Mouse (Mus musculus) liver, embryonic 16.5 days (tissue): Measurements from ENCODE around the gene Aaed1. TPM values are rescaled to one million over a fixed set of nuclear protein-coding genes. Genes with fewer than 3 reads are reported as not detected.

Experiments used
- ATAC-seq: fragments of 200-750 bp; cut with Nextera tagmentation; 2 replicates; pipeline ENCODE4 v1.8.0; 2017; ENCODE audit warnings: low read depth, mild to moderate bottlenecking, moderate number of reproducible peaks, moderate library complexity
- H3K27ac ChIP-seq: fragments of 300-500 bp; sonication (generic); 2 replicates; pipeline ENCODE4 v1.5.1; 2014; ENCODE audit warnings: mild to moderate bottlenecking, low read length
- H3K27me3 ChIP-seq: fragments of 300-500 bp; sonication (generic); 2 replicates; pipeline ENCODE4 v1.6.1; 2014; ENCODE audit warnings: low read depth, low read length, mixed read lengths; ENCODE audit not compliant: control insufficient read depth, insufficient read depth
- H3K36me3 ChIP-seq: fragments of 300-500 bp; sonication (generic); 2 replicates; pipeline ENCODE4 v1.6.1; 2014; ENCODE audit warnings: mild to moderate bottlenecking; ENCODE audit not compliant: control insufficient read depth, insufficient read depth
- H3K4me1 ChIP-seq: fragments of 300-500 bp; sonication (generic); 2 replicates; pipeline ENCODE4 v1.6.1; 2014; ENCODE audit warnings: low read depth, low read length, mixed read lengths; ENCODE audit not compliant: control insufficient read depth
- H3K4me2 ChIP-seq: fragments of 300-500 bp; sonication (generic); 2 replicates; pipeline ENCODE4 v1.6.1; 2014; ENCODE audit warnings: low read depth, low read length, mixed read lengths
- H3K4me3 ChIP-seq: fragments of 300-500 bp; sonication (generic); 2 replicates; pipeline ENCODE4 v1.5.1; 2014; ENCODE audit warnings: low read depth, mild to moderate bottlenecking, low read length
- H3K9ac ChIP-seq: fragments of 300-500 bp; sonication (generic); 2 replicates; pipeline ENCODE4 v1.6.1; 2014; ENCODE audit warnings: low read depth, low read length
- H3K9me3 ChIP-seq: fragments of 300-500 bp; sonication (generic); replicated peaks from 2 replicates; pipeline ENCODE4 v1.6.1; 2016; ENCODE audit warnings: low read length; ENCODE audit not compliant: control insufficient read depth
- WGBS: fragments of 180-500 bp; shearing (Covaris S2); extraction: QIAGEN DNeasy Blood & Tissue Kit; methylation state at CpG from one replicate; pipeline ENCODE4 v1.1.7; 2014; ENCODE audit not compliant: insufficient replicate concordance; 5-methylcytosine and 5-hydroxymethylcytosine counted together
- polyA plus RNA-seq: library from polyadenylated mRNA; unstranded; fragments of >200 nt; fragmentation: Nextera tagmentation; extraction: Ambion mirVana; gene quantifications from 2 replicates; pipeline ENCODE4 v1.2.1, GENCODE M21; 2015

The Aaed1 gene
- polyA plus RNA-seq, 1 experiment from 2014 or later = 22.8 TPM

DNA sequence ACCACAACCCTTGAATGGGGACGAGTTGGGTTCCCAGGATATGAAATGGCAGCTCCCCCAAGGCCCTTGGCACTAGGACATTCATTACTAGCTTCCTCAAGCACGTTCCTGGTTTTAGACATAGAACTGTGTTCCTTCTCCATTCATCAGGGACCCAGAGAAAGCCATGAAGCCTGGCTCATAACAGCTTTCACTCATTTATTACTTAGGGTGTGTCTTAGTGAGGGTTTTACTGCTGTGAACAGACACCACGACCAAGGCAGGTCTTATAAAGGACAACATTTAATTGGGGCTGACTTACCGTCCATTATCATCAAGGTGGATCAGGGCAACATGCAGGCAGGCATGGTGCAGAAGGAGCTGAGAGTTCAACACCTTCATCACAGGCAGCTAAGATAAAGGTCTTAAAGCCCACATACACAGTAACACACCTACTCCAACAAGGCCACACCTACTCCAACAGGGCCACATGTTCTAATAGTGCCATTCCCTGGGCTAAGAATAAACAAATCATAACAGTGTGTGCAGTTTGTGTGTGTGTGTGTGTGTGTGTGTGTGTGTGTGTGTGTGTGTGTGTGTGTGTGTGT is 23.1 kb upstream of the Aaed1 start:
- no peaks in the 10 kb centered on the region for H3K9me3 ChIP-seq
- 39% methylated on average over 4 of the region's 4 CpGs for WGBS
- H3K27me3 ChIP-seq = no peaks in the 10 kb centered on the region
- ATAC-seq = no peak
- H3K4me1 ChIP-seq = no peaks in the 10 kb centered on the region; the same call in 1 of the 2 replicates
- no peak overlapping the region for H3K9ac ChIP-seq
- H3K27ac ChIP-seq = no peak overlapping the region
- no peak overlapping the region for H3K4me3 ChIP-seq
- no peaks in the 10 kb centered on the region for H3K36me3 ChIP-seq
- no peak overlapping the region for H3K4me2 ChIP-seq

DNA sequence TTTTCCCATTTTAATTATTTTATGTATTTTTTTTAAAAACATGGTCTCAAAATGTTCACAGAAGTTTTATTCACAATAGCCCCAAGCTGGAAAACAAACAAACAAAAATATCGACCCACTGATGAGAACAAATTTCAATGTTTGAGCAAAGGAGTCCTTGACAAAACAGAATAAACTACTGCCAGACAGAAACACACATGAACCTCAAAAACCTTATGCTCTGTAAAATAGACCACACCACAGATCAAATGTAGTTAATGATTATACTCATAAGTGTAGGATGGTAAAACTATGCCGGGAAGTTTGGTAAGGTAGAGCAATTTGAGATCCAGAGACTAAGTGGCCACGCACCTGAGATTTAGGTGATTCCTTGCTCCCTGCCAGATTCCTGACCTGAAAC is 20.6 kb upstream of the Aaed1 start:
- no peak overlapping the region for H3K9ac ChIP-seq
- H3K4me1 ChIP-seq = no peaks in the 10 kb centered on the region; the same call in 1 of the 2 replicates
- no peak for ATAC-seq
- no peak overlapping the region for H3K27ac ChIP-seq
- no peaks in the 10 kb centered on the region for H3K36me3 ChIP-seq
- H3K27me3 ChIP-seq = no peaks in the 10 kb centered on the region
- H3K4me2 ChIP-seq = no peak overlapping the region
- H3K9me3 ChIP-seq = no peaks in the 10 kb centered on the region
- 67% methylated on average over 3 of the region's 3 CpGs for whole genome bisulfite sequencing
- H3K4me3 ChIP-seq = no peak overlapping the region

- no peak for ATAC-seq
- no peak overlapping the region for H3K4me2 ChIP-seq
- no peak overlapping the region for H3K27ac ChIP-seq
- no peak overlapping the region for H3K4me3 ChIP-seq
- no peaks in the 10 kb centered on the region for H3K36me3 ChIP-seq
- 58% methylated on average over 6 of the region's 6 CpGs for WGBS
- no peaks in the 10 kb centered on the region for H3K27me3 ChIP-seq
- H3K9me3 ChIP-seq = no peaks in the 10 kb centered on the region
- no peak overlapping the region for H3K9ac ChIP-seq
- H3K4me1 ChIP-seq = no peaks in the 10 kb centered on the region; the same call in 1 of the 2 replicates
Observed at GRCm38 (mm10) chr13:64332321-64332720, 19.8 kb upstream of the Aaed1 start.

DNA sequence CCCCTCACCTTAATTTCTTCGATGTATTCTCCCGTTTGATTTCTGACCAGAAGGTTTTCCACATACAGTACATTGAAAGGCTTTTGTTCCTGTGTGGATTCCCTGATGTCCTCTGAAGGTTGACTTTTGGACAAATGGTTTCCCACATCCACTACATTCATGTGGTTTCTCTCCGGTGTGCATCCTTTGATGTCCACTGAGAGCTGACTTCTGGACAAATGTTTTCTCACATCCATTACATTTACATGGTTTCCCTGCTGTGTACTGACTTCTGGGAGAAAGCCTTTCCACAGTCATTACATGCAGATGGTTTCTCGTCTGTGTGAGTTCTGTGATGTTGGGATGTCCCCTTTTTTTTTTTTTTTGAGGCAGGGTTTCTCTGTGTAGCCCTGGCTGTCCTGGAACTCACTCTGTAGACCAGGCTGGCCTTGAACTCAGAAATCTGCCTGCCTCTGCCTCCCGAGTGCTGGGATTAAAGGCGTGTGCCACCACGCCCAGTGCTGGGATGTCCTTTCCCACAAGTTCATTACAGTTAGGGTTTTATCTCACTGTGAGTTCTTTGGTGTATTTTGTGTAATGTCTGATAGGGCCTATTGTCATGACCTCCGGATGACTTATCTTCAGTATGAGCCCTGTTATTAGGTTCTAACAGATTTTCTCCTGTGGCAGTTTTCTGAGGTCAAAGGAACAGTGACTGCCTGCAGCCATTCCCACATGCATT is 10.2 kb upstream of the Aaed1 start:
- H3K27me3 ChIP-seq = no peaks in the 10 kb centered on the region
- ATAC-seq = no peak
- no peak overlapping the region for H3K4me3 ChIP-seq
- H3K36me3 ChIP-seq = no peaks in the 10 kb centered on the region
- no peak overlapping the region for H3K27ac ChIP-seq
- no peak overlapping the region for H3K4me2 ChIP-seq
- H3K9me3 ChIP-seq = no peaks in the 10 kb centered on the region
- no peaks in the 10 kb centered on the region for H3K4me1 ChIP-seq
- WGBS = 50% methylated on average over 8 of the region's 8 CpGs
- H3K9ac ChIP-seq = no peak overlapping the region

DNA sequence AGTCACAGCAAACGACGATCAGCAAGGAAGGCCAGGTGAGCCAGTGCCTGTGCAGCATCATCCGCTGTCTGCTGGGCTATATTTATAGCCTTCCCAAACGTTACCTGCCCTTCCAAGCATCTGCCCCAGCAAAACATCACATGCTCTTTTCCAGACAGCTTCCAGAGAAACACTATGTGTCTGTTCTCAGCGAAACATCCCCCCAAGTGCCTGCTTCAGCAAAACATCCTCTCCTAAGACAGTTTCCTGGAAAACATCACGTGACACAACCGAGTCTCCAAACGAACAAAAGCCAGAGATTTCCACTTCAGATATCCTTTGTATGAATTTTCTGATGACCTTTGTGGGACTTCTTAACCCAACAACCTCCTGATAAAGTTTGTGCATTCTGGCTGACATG is 7.8 kb upstream of the Aaed1 start:
- no peak overlapping the region for H3K4me3 ChIP-seq
- 49% methylated on average over 8 of the region's 8 CpGs for WGBS
- H3K4me1 ChIP-seq = no peaks in the 10 kb centered on the region
- no peak overlapping the region for H3K27ac ChIP-seq
- no peaks in the 10 kb centered on the region for H3K9me3 ChIP-seq
- ATAC-seq = no peak
- H3K9ac ChIP-seq = no peak overlapping the region
- H3K27me3 ChIP-seq = no peaks in the 10 kb centered on the region
- no peak overlapping the region for H3K4me2 ChIP-seq
- no peaks in the 10 kb centered on the region for H3K36me3 ChIP-seq

DNA sequence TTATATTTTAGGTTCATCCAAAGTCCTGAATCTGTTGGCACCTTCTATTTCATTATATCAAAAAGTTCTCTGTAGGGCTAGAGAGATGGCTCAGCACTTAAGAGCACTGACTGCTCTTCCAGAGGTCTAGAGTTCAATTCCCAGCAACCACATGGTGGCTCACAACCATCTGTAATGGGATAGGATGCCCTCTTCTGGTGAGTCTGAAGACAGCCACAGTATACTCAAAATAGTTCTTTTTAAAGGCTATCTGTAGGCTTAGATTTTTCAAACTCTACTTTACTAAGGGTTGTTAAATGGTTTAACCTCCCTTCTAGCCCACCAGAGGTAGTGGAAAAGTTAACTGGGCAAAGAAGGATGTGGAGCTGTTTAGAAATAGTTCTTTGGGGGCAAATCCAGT is 7.3 kb upstream of the Aaed1 start:
- Histone ChIP-seq H3K36me3 (no peaks in the 10 kb centered on the region), H3K9me3 (no peaks in the 10 kb centered on the region)

DNA sequence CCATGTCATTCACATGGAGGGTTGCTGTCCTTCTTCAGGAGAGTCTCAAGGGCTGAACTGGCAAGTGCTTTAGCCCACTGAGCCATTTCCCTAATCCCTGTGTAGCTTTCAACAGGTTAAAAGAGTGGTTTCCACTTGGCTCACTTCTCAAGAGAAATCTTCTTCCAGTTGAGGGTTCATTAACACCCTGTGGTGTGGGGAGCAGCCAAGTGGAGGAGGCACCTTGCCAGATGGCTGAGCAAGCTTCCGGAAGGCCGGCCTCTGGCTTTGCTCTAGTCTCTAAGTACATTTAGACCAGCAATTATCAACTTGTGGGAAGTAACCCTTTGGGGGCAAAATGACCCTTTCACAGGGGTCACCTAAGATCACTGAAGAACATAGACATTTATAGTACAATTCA is 5.8 kb upstream of the Aaed1 start:
- no peak overlapping the region for H3K27ac ChIP-seq
- H3K4me2 ChIP-seq = no peak overlapping the region
- ATAC-seq = no peak
- no peaks in the 10 kb centered on the region for H3K36me3 ChIP-seq
- no peaks in the 10 kb centered on the region for H3K9me3 ChIP-seq
- WGBS = 68% methylated on average over 2 of the region's 2 CpGs
- H3K4me1 ChIP-seq = no peaks in the 10 kb centered on the region; the same call in 1 of the 2 replicates
- H3K9ac ChIP-seq = no peak overlapping the region
- H3K4me3 ChIP-seq = no peak overlapping the region
- H3K27me3 ChIP-seq = no peaks in the 10 kb centered on the region

More for the DNA sequence above, 7.3 kb upstream of the Aaed1 start:
- no peak for ATAC-seq
- no peaks in the 10 kb centered on the region for H3K27me3 ChIP-seq
- no peak overlapping the region for H3K4me3 ChIP-seq
- no peak overlapping the region for H3K4me2 ChIP-seq
- H3K4me1 ChIP-seq = no peaks in the 10 kb centered on the region; the same call in 1 of the 2 replicates
- no peak overlapping the region for H3K27ac ChIP-seq
- H3K9ac ChIP-seq = no peak overlapping the region

- no peaks in the 10 kb centered on the region for H3K27me3 ChIP-seq
- WGBS = 0% methylated on average over 3 of the region's 3 CpGs
- H3K9ac ChIP-seq = no peak overlapping the region
- H3K4me1 ChIP-seq = peaks cover 12% of the 10 kb centered on the region
- no peak overlapping the region for H3K27ac ChIP-seq
- no peaks in the 10 kb centered on the region for H3K36me3 ChIP-seq
- H3K4me3 ChIP-seq = no peak overlapping the region
- ATAC-seq = no peak
- H3K4me2 ChIP-seq = no peak overlapping the region
- no peaks in the 10 kb centered on the region for H3K9me3 ChIP-seq
Observed at GRCm38 (mm10) chr13:64315483-64316050, 3.1 kb upstream of the Aaed1 start.

- no peaks in the 10 kb centered on the region for H3K27me3 ChIP-seq
- H3K36me3 ChIP-seq = no peaks in the 10 kb centered on the region
- 59% methylated on average over 3 of the region's 3 CpGs for WGBS
- H3K9me3 ChIP-seq = no peaks in the 10 kb centered on the region
- H3K4me1 ChIP-seq = peaks cover 25% of the 10 kb centered on the region
- no peak for ATAC-seq
- no peak overlapping the region for H3K27ac ChIP-seq
- no peak overlapping the region for H3K4me2 ChIP-seq
- H3K4me3 ChIP-seq = no peak overlapping the region
- no peak overlapping the region for H3K9ac ChIP-seq
Observed at GRCm38 (mm10) chr13:64314041-64314440, 1.5 kb upstream of the Aaed1 start.
